ENCODE assay signal across 8 mouse cellular contexts in the genomic region with DNA sequence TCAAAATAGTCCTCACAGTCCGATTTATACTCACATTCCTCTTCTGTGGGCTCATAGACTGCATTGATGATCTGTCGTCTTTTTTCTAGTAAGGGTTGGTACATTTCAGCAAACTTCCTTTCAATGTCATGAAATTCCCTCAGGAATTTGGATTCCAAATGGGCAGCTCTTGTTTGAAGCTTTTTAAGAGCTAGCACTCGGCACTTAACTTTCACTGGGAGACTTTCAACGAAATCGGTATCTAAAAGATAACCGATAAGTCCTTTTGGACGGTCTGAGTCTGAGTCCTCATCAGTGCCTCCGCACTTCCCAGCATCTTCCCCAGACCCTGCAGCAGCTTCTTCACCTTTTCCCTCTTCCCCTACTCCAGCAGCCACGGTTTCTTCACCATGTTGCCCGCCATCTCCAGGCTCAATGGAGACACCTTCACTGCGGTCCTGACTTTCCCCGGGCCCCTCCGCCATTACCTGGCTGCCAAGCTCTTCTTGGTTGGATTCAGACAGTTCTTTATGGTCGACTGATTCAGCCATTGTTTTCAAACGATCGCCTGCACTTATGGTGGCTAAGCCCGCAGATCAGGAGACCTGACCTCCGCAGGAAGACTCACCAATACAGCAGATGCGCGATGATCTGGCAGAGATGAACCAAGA. TPM values are rescaled to one million over a fixed set of nuclear protein-coding genes. Genes with fewer than 3 reads are reported as not detected.
DNase-seq lines count a peak whose midpoint lies in the region; ATAC-seq and TF ChIP-seq lines count a peak whose summit lies in the region.

No protein-coding gene starts in this region.

- TF ChIP-seq POLR2A in myocyte (IDR thresholded peaks at IDR 0.05; ENCODE audit: insufficient read length, low read depth) = no peak

- ATAC-seq in kidney, embryonic 15.5 days (replicated peaks; ENCODE audit: low FRiP score) = no peak
- peak; percentile 39; the same call in 1 of the 2 replicates for ATAC-seq in hindbrain, embryonic 15.5 days (ENCODE audit: low FRiP score, low read depth)

- H3K9ac ChIP-seq in kidney, embryonic 15.5 days = no peak overlapping the region
- peak overlapping the region; percentile 61 for H3K9ac ChIP-seq in hindbrain, embryonic 15.5 days

- H3K9me3 ChIP-seq in kidney, embryonic 15.5 days (replicated peaks) = no peaks in the 10 kb centered on the region
- no peaks in the 10 kb centered on the region for H3K9me3 ChIP-seq in embryonic facial prominence, embryonic 10.5 days
- H3K9me3 ChIP-seq in hindbrain, embryonic 15.5 days = no peaks in the 10 kb centered on the region

- peaks cover 49% of the 10 kb centered on the region for H3K27me3 ChIP-seq in kidney, embryonic 15.5 days
- peaks cover 61% of the 10 kb centered on the region for H3K27me3 ChIP-seq in embryonic facial prominence, embryonic 10.5 days (replicated peaks; ENCODE audit: low read depth, poor library complexity, severe bottlenecking)
- no peaks in the 10 kb centered on the region; the same call in 1 of the 2 replicates for H3K27me3 ChIP-seq in hindbrain, embryonic 15.5 days
- no peaks in the 10 kb centered on the region for H3K27me3 ChIP-seq in myocyte (ENCODE audit: control insufficient read depth, insufficient read depth, insufficient read length)

- no peak overlapping the region for H3K27ac ChIP-seq in kidney, embryonic 15.5 days
- H3K27ac ChIP-seq in embryonic facial prominence, embryonic 10.5 days (replicated peaks) = peak overlapping the region; percentile 54
- peak overlapping the region; percentile 90 for H3K27ac ChIP-seq in hindbrain, embryonic 15.5 days (replicated peaks)

- H3K79me2 ChIP-seq in myocyte (ENCODE audit: control insufficient read depth, insufficient read depth) = no peaks in the 10 kb centered on the region

- DNase-seq in kidney, postnatal 14 days = no peak
- no peak for DNase-seq in embryonic facial prominence, embryonic 10.5 days (ENCODE audit: low spot score)
- DNase-seq in ovary, adult 18-20 months (ENCODE audit: low spot score) = no peak
- DNase-seq in thymus, postnatal 10 days (ENCODE audit: low spot score in 2 of 2) = no peak
- no peak for DNase-seq in frontal cortex, adult 2 months (ENCODE audit: extremely low spot score in 1 of 2, low spot score in 1 of 2)

- no peaks in the 10 kb centered on the region for H3K4me1 ChIP-seq in kidney, embryonic 15.5 days
- H3K4me1 ChIP-seq in embryonic facial prominence, embryonic 10.5 days = no peaks in the 10 kb centered on the region; the same call in 1 of the 2 replicates
- no peaks in the 10 kb centered on the region for H3K4me1 ChIP-seq in hindbrain, embryonic 15.5 days (replicated peaks)

- no peak overlapping the region for H3ac ChIP-seq in myocyte (ENCODE audit: control insufficient read depth, insufficient read length)

- peak overlapping the region; percentile 44 for H3K4me3 ChIP-seq in kidney, embryonic 15.5 days (replicated peaks)
- peak overlapping the region; percentile 59 for H3K4me3 ChIP-seq in embryonic facial prominence, embryonic 10.5 days
- peak overlapping the region; percentile 51 for H3K4me3 ChIP-seq in hindbrain, embryonic 15.5 days
- H3K4me3 ChIP-seq in myocyte = peak overlapping the region; percentile 14

- no peaks in the 10 kb centered on the region for H3K36me3 ChIP-seq in kidney, embryonic 15.5 days
- H3K36me3 ChIP-seq in embryonic facial prominence, embryonic 10.5 days (replicated peaks) = no peaks in the 10 kb centered on the region
- H3K36me3 ChIP-seq in hindbrain, embryonic 15.5 days = no peaks in the 10 kb centered on the region
- no peaks in the 10 kb centered on the region for H3K36me3 ChIP-seq in myocyte (ENCODE audit: control insufficient read depth, insufficient read depth)

- H3K4me2 ChIP-seq in kidney, embryonic 15.5 days = peak overlapping the region; percentile 62
- peak overlapping the region; percentile 50 for H3K4me2 ChIP-seq in hindbrain, embryonic 15.5 days
- peak overlapping the region; percentile 45 for H3K4me2 ChIP-seq in myocyte (ENCODE audit: low read depth)

- 23% methylated on average over 20 of the region's 20 CpGs for WGBS in kidney, embryonic 15.5 days
- 23% methylated on average over 20 of the region's 20 CpGs for WGBS in embryonic facial prominence, embryonic 10.5 days
- 19% methylated on average over 20 of the region's 20 CpGs for WGBS in hindbrain, embryonic 15.5 days

TF ChIP-seq in myocyte, 11 proteins besides CTCF, POLR2A, EP300 and RAD21:
- TF ChIP-seq TCF12 (IDR thresholded peaks at IDR 0.05; ENCODE audit: insufficient read depth, poor library complexity, severe bottlenecking) (no peak), MYOD1 (IDR thresholded peaks at IDR 0.05; ENCODE audit: control insufficient read depth in 1 of 3, insufficient read length in 2 of 3, low read depth in 2 of 3) (no peak), USF1 (IDR thresholded peaks at IDR 0.05; ENCODE audit: low read depth) (no peak), POLR2AphosphoS2 (IDR thresholded peaks at IDR 0.05; ENCODE audit: insufficient read length, low read depth) (no peak)

RNA-seq across cellular contexts. Expression of gene Nap1l2, which starts 0.5 kb away (rescaled TPM):
- polyA plus RNA-seq in kidney, embryonic 15.5 days (2015; fragmentation: Nextera tagmentation; extraction: Ambion mirVana) = 0.82 and 1.4 TPM in 2 replicates
- 5.0 and 7.4 TPM in 2 replicates for polyA plus RNA-seq in embryonic facial prominence, embryonic 10.5 days (2016; fragmentation: Nextera tagmentation; extraction: Ambion mirVana)
- polyA plus RNA-seq in hindbrain, embryonic 15.5 days (2015; fragmentation: Nextera tagmentation; extraction: Ambion mirVana) = 96.1 and 97.5 TPM in 2 replicates
- 0.17 TPM for polyA plus RNA-seq in myocyte (2012; fragmentation: generic; extraction: Trizol)
- 61.8 and 69.8 TPM in 2 replicates for polyA plus RNA-seq in frontal cortex, adult 2 months (2012; rRNA removed)
